Comparison of ENCODE assay signal across 8 mouse cellular contexts in the genomic region with DNA sequence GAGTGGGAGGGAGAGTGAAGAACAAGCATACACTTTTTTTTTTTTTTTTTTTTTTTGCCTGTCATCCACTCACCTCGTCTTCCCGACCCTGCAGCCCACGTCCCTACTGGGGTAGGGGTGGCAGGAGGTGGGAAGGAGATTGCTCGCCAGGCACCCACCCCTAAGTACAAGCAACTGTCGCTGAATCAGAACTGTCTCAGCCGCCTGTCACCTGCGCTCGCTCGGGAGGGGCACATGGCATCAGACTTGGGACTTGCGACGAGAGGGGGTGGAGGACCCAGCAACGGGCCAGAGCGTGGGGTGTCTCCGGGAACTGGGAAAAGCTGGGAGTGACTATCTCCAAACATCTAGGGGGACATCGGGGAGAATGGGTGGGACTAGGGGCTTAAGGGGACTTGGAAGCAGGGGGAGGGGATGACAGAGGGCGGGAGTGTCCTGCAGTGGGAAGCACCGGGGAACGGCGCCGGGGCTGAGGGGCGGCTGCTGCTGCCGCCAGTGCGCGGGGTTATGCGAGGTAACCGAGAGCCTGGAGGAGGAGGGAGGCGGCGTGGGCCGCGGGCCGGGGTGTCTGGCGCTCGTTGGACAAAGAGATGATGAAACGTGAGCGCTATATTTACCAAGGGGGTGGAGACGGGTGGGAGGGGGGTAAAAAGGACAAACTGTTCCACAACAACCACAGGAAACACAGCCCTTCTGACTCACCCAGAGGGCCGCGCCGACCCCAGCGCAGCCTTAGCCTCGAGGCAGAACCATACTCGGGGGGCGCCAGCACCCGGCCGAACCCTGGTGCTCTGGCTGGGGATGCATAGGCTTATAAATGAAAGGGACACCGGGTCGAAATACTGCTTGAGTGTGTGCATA. TPM values are rescaled to one million over a fixed set of nuclear protein-coding genes. Genes with fewer than 3 reads are reported as not detected.
DNase-seq lines count a peak whose midpoint lies in the region; ATAC-seq and TF ChIP-seq lines count a peak whose summit lies in the region.

No protein-coding gene starts in this region.

- H3K4me2 ChIP-seq in hindbrain, postnatal 0 days (ENCODE audit: low read depth, low read length) = peak overlapping the region; percentile 68

- no peak; the same call in 1 of the 2 replicates for TF ChIP-seq CTCF in gastrocnemius, adult 2 months (IDR thresholded peaks at IDR 0.05)
- TF ChIP-seq CTCF in hindbrain, postnatal 0 days (IDR thresholded peaks at IDR 0.05; ENCODE audit: low read depth) = no peak

- no peaks in the 10 kb centered on the region for H3K9me3 ChIP-seq in hindbrain, postnatal 0 days (ENCODE audit: low read length)
- H3K9me3 ChIP-seq in megakaryocyte, embryonic 14.5 days = no peaks in the 10 kb centered on the region

- H3K9ac ChIP-seq in hindbrain, postnatal 0 days (replicated peaks; ENCODE audit: low read length) = peak overlapping the region; percentile 43

- H3K4me3 ChIP-seq in gastrocnemius, adult 2 months = peak overlapping the region; percentile 78
- peak overlapping the region; percentile 39 for H3K4me3 ChIP-seq in hindbrain, postnatal 0 days (ENCODE audit: low read length)
- H3K4me3 ChIP-seq in megakaryocyte, embryonic 14.5 days (replicated peaks) = peak overlapping the region; percentile 94

- intact Hi-C loops in gastrocnemius, adult 2 months (cut with DNase I) = loop anchor here (1.0 to 5.0 kb wide), 3 partner anchors 77 to 218 kb away; no protein-coding TSS in a partner anchor
- intact Hi-C loops in left cerebral cortex, postnatal 10 days (cut with DNase I) = loop anchor here (2.0 to 10.0 kb wide), 3 partner anchors 78 to 218 kb away; no protein-coding TSS in a partner anchor

- WGBS in hindbrain, postnatal 0 days = 2% methylated on average over 47 of the region's 47 CpGs

- peak; percentile 74 for DNase-seq in ZHBTc4 (ENCODE audit: low read depth, low spot score)
- peak; percentile 98 for DNase-seq in gastrocnemius, adult 2 months
- DNase-seq in hindbrain, postnatal 0 days (ENCODE audit: low spot score) = peak; percentile 45
- DNase-seq in left cerebral cortex, postnatal 10 days (ENCODE audit: extremely low spot score in 1 of 2, low spot score in 2 of 2) = peak; percentile 86 to 97
- peak; percentile 87 for DNase-seq in right cerebral cortex, adult 2 months (ENCODE audit: low spot score in 2 of 2)
- peak; percentile 93 for DNase-seq in urinary bladder, postnatal 14 days (ENCODE audit: low spot score)

- H3K36me3 ChIP-seq in hindbrain, postnatal 0 days (ENCODE audit: insufficient read depth, low read length) = no peaks in the 10 kb centered on the region
- H3K36me3 ChIP-seq in megakaryocyte, embryonic 14.5 days (replicated peaks; ENCODE audit: low read length) = no peaks in the 10 kb centered on the region

- peaks cover 7% of the 10 kb centered on the region; the same call in 1 of the 2 replicates for H3K27me3 ChIP-seq in hindbrain, postnatal 0 days (ENCODE audit: insufficient read depth, low read length)
- H3K27me3 ChIP-seq in megakaryocyte, embryonic 14.5 days (replicated peaks) = no peaks in the 10 kb centered on the region

- H3K27ac ChIP-seq in gastrocnemius, adult 2 months = peak overlapping the region; percentile 100
- peak overlapping the region; percentile 72 for H3K27ac ChIP-seq in hindbrain, postnatal 0 days

- peaks cover 31% of the 10 kb centered on the region for H3K4me1 ChIP-seq in hindbrain, postnatal 0 days (ENCODE audit: insufficient read depth, low read length)
- peaks cover 79% of the 10 kb centered on the region for H3K4me1 ChIP-seq in megakaryocyte, embryonic 14.5 days

- ATAC-seq in common myeloid progenitor, adult 5-6 weeks (replicated peaks; ENCODE audit: low read depth, poor library complexity, severe bottlenecking) = peak; percentile 53
- peak; percentile 58 for ATAC-seq in hindbrain, postnatal 0 days

RNA-seq across cellular contexts. Expression of a gene that starts 6.4 kb away (rescaled TPM):
- total RNA-seq in common myeloid progenitor, adult 5-6 weeks (2017) = 10.8 and 14.9 TPM in 2 replicates
- total RNA-seq in gastrocnemius, adult 2 months (2021) = 100 to 1,000 TPM; 144 to 162 TPM
- total RNA-seq in hindbrain, postnatal 0 days (2014; rRNA removed) = 19.1 and 20.1 TPM in 2 replicates
- polyA plus RNA-seq in hindbrain, postnatal 0 days (2015; fragmentation: Nextera tagmentation; extraction: Ambion mirVana) = 9.5 and 10.5 TPM in 2 replicates
- total RNA-seq in left cerebral cortex, postnatal 10 days (2021) = 100 to 1,000 TPM; 150 to 182 TPM
- polyA plus RNA-seq in megakaryocyte, embryonic 14.5 days (2012; ENCODE audit: insufficient read depth, low replicate concordance) = 4.7 and 12.2 TPM in 2 replicates

Comparison
In these comparisons a context has a peak if more than half of its experiments do, and no peak if none do; other contexts are left out.
1. Peak in every context shown above with its lines: DNase-seq, ATAC-seq, H3K4me3 ChIP-seq and H3K27ac ChIP-seq.
2. DNase-seq: peak in every context shown above with its lines; median percentile 98 in gastrocnemius, adult 2 months; 93 in urinary bladder, postnatal 14 days; 92 in left cerebral cortex, postnatal 10 days; 87 in right cerebral cortex, adult 2 months; 74 in ZHBTc4; 45 in hindbrain, postnatal 0 days.
3. H3K4me3 ChIP-seq: peak in every context shown above with its lines; median percentile 94 in megakaryocyte, embryonic 14.5 days; 78 in gastrocnemius, adult 2 months; 39 in hindbrain, postnatal 0 days.